Mouse (Mus musculus): ENCODE data around the gene Olfr1423. TPM values are rescaled to one million over a fixed set of nuclear protein-coding genes. Genes with fewer than 3 reads are reported as not detected.

The Olfr1423 gene
- polyA plus RNA-seq, 1 experiment from 2014 or later: not detected

GRCm38 (mm10) chr19:12012615-12013014 lies 28.5 kb downstream of the Olfr1423 start:
- 1% methylated on average over 10 of the region's 10 CpGs for WGBS
- no peak for ATAC-seq (ENCODE audit: low read depth)
- Histone ChIP-seq H3K4me1 (replicated peaks) (peaks cover 5% of the 10 kb centered on the region), H3K4me2 (peak overlapping the region; percentile 69), H3K27me3 (no peaks in the 10 kb centered on the region), H3K27ac (replicated peaks) (no peak overlapping the region), H3K4me3 (peak overlapping the region; percentile 63), H3K36me3 (no peaks in the 10 kb centered on the region), H3K9ac (peak overlapping the region; percentile 57), H3K9me3 (no peaks in the 10 kb centered on the region)

GRCm38 (mm10) chr19:12011560-12012556 lies 29.3 kb downstream of the Olfr1423 start:
- peak overlapping the region; percentile 92 for H3K27ac ChIP-seq (replicated peaks)
- H3K4me1 ChIP-seq (replicated peaks): peaks cover 12% of the 10 kb centered on the region
- under 1% methylated on average over 49 of the region's 49 CpGs for WGBS
- ATAC-seq (ENCODE audit: low read depth): peak; percentile 82
- peak overlapping the region; percentile 63 for H3K4me3 ChIP-seq
- peak overlapping the region; percentile 69 for H3K4me2 ChIP-seq
- peak overlapping the region; percentile 62 for H3K9ac ChIP-seq
- H3K27me3 ChIP-seq: no peaks in the 10 kb centered on the region
- no peaks in the 10 kb centered on the region for H3K9me3 ChIP-seq
- no peaks in the 10 kb centered on the region for H3K36me3 ChIP-seq

DNA sequence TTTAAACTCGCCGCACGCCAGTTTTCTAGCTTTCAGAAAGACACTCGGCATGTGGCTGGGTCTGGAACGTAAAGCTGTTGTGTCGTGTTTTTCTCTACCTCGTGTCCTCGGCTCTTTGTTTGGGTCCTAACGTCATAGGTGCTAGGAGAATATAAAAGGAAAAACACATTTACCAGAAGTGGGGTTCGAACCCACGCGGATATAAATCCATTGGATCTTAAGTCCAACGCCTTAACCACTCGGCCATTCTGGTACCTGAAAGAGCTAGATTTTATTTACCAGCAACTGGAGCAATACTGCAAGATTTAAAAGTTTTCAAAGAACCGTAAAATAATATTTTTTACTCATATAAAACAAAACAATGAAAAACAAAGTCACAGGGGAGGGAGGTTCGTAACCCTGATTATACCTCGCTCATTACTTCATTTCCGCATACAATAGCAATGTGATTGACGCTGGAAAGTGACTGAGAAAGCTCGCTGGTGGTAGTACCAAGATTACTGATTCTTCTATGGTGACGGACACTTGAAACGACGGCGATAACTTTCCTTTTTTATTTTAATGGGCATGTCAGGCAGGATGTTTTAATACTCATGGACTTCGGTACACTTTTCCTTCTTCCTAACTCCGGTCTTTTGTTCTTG lies 30.1 kb downstream of the Olfr1423 start:
- H3K27ac ChIP-seq (replicated peaks): peak overlapping the region; percentile 92
- H3K4me3 ChIP-seq: peak overlapping the region; percentile 63
- no peaks in the 10 kb centered on the region for H3K36me3 ChIP-seq
- H3K4me1 ChIP-seq (replicated peaks): peaks cover 18% of the 10 kb centered on the region
- no peaks in the 10 kb centered on the region for H3K27me3 ChIP-seq
- WGBS: under 1% methylated on average over 26 of the region's 26 CpGs
- peak; percentile 74 for ATAC-seq (ENCODE audit: low read depth)
- H3K9me3 ChIP-seq: no peaks in the 10 kb centered on the region
- H3K4me2 ChIP-seq: peak overlapping the region; percentile 69
- H3K9ac ChIP-seq: peak overlapping the region; percentile 87

DNA sequence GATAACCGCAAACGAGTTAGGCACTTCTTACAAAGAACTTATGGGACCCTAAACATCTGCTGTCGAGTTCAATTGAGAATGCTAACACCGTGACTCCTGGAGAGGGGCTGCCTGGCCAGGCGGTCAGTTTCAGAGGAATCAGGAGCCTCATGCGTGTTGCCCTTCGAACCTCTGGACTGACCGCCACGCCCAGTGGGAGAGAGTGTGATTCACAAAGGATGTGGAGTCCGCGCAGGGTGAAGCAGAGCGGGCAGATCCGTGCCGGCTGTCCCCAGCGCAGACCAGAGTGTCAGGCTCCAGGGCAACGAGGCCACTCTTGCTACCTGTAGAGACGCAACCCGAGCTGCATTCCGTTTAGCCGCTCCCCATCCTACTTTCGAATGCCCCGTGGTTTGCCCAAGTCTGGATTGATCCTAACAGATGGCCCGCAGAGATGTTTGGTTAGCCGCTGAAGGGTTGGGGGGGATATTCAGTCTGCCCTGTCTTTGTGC lies 30.8 kb downstream of the Olfr1423 start:
- H3K27ac ChIP-seq (replicated peaks): peak overlapping the region; percentile 92
- H3K4me3 ChIP-seq: peak overlapping the region; percentile 63
- peak overlapping the region; percentile 69 for H3K4me2 ChIP-seq
- no peaks in the 10 kb centered on the region for H3K9me3 ChIP-seq
- peaks cover 18% of the 10 kb centered on the region for H3K4me1 ChIP-seq (replicated peaks)
- no peaks in the 10 kb centered on the region for H3K27me3 ChIP-seq
- under 1% methylated on average over 24 of the region's 24 CpGs for WGBS
- H3K36me3 ChIP-seq: no peaks in the 10 kb centered on the region
- peak overlapping the region; percentile 87 for H3K9ac ChIP-seq
- peak; percentile 40 for ATAC-seq (ENCODE audit: low read depth)

- Histone ChIP-seq H3K27me3 (no peaks in the 10 kb centered on the region), H3K4me2 (peak overlapping the region; percentile 69), H3K4me3 (peak overlapping the region; percentile 63), H3K36me3 (no peaks in the 10 kb centered on the region), H3K4me1 (replicated peaks) (peaks cover 22% of the 10 kb centered on the region), H3K27ac (replicated peaks) (peak overlapping the region; percentile 92), H3K9me3 (no peaks in the 10 kb centered on the region), H3K9ac (peak overlapping the region; percentile 87)
- WGBS: 1% methylated on average over 24 of the region's 24 CpGs
- no peak for ATAC-seq (ENCODE audit: low read depth)
Observed at GRCm38 (mm10) chr19:12009501-12010280, 31.4 kb downstream of the Olfr1423 start.

DNA sequence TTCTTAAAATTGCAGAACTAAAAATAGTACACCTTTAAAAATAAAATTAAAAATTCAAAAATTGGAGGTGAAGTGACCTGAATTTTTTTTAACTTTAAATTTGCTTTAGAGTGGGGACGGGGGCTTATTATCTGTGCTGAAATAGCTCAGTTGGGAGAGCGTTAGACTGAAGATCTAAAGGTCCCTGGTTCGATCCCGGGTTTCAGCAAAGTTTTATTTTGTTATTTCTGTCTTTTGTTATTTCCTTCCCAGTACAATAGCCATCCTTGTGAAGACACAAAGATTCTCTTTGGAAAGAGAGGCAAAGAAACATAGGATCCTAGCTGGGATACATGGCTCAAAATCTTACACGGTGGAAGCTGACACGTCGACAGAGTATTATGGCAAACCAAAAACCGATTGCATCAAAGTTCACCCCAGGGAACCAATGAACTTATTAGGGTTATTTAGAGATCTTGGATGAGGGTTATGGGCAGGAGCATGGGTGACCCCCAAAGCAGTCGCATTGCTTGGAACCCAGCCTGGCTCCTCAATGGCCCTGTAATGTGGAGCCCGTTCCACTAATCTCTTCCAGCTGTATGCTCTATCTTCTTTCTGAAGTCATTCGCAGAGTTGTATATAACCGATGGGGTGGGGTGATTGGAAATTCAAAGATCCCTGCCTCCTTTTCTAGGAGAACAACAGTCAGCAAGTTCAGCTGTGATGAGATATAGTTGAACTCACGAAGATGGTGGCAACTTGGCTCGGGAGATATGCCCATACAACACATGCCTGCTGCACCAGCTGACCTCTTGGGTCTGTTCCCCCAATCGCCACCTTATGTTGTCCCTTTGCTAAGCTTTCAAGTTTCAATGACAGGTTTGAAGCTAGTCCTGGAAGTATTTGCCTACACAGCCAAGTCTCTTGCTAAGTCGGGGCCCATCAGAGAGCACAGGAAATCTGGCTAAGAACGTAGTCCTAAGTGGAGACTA lies 32.4 kb downstream of the Olfr1423 start:
- H3K4me3 ChIP-seq: no peak overlapping the region
- WGBS: 21% methylated on average over 17 of the region's 17 CpGs
- peak overlapping the region; percentile 69; the same call in 1 of the 2 replicates for H3K4me2 ChIP-seq
- no peak overlapping the region for H3K27ac ChIP-seq (replicated peaks)
- no peaks in the 10 kb centered on the region for H3K27me3 ChIP-seq
- H3K9me3 ChIP-seq: no peaks in the 10 kb centered on the region
- no peak overlapping the region for H3K9ac ChIP-seq
- H3K36me3 ChIP-seq: no peaks in the 10 kb centered on the region
- H3K4me1 ChIP-seq (replicated peaks): peaks cover 28% of the 10 kb centered on the region
- no peak for ATAC-seq (ENCODE audit: low read depth)

DNA sequence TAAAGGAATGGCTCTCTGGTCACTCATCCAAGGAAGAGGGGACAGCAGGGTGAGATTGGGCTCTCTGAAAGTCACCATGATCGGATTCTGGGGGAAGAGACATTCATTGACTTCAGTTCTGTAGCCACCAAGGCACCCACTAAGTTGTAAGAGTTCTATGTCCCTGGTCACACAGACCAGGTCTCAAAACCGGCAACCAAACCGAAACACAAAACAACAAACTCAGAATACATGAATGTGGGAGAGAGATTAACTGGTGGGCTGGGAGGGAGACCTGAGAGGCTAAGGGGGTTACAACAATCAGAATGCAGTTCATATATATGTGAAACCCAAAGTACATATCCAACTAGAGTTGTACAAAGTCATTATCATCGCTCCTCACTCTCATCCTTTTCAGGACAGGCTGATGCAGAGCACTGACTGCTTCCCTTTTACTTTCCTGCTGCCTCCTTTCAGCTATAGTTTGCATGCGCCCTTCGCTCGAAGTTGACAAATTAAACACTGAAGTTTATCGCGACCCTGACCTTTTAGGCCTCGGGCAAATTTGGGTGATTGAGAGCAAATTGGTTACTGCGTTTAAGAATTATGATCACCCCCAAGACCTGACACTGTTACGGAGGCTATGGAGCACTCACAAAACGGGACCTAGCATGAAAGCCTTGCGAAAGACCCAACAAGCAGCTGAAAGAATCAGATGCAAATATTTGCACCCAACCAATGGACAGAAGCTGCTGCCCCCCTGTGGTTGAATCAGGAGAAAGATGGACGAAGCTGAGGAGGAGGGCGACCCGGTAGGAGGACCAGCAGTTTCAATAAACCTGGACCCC lies 33.8 kb downstream of the Olfr1423 start:
- peak overlapping the region; percentile 65; the same call in 1 of the 2 replicates for H3K9ac ChIP-seq
- peak overlapping the region; percentile 57 for H3K4me2 ChIP-seq
- peaks cover 25% of the 10 kb centered on the region for H3K4me1 ChIP-seq (replicated peaks)
- peak overlapping the region; percentile 62 for H3K4me3 ChIP-seq
- no peaks in the 10 kb centered on the region for H3K9me3 ChIP-seq
- no peak for ATAC-seq (ENCODE audit: low read depth)
- 15% methylated on average over 17 of the region's 17 CpGs for WGBS
- H3K36me3 ChIP-seq: no peaks in the 10 kb centered on the region
- H3K27ac ChIP-seq (replicated peaks): 0 out of 2 replicates have a peak overlapping the region, but pooled peaks have one; percentile 39
- no peaks in the 10 kb centered on the region for H3K27me3 ChIP-seq

- H3K36me3 ChIP-seq: no peaks in the 10 kb centered on the region
- peak overlapping the region; percentile 65 for H3K9ac ChIP-seq
- peak overlapping the region; percentile 57 for H3K4me2 ChIP-seq
- WGBS: 1% methylated on average over 17 of the region's 17 CpGs
- no peak for ATAC-seq (ENCODE audit: low read depth)
- H3K27ac ChIP-seq (replicated peaks): peak overlapping the region; percentile 39
- H3K4me3 ChIP-seq: peak overlapping the region; percentile 62
- no peaks in the 10 kb centered on the region for H3K9me3 ChIP-seq
- H3K27me3 ChIP-seq: no peaks in the 10 kb centered on the region
- H3K4me1 ChIP-seq (replicated peaks): peaks cover 25% of the 10 kb centered on the region
Observed at GRCm38 (mm10) chr19:12006361-12006947, 34.7 kb downstream of the Olfr1423 start.

DNA sequence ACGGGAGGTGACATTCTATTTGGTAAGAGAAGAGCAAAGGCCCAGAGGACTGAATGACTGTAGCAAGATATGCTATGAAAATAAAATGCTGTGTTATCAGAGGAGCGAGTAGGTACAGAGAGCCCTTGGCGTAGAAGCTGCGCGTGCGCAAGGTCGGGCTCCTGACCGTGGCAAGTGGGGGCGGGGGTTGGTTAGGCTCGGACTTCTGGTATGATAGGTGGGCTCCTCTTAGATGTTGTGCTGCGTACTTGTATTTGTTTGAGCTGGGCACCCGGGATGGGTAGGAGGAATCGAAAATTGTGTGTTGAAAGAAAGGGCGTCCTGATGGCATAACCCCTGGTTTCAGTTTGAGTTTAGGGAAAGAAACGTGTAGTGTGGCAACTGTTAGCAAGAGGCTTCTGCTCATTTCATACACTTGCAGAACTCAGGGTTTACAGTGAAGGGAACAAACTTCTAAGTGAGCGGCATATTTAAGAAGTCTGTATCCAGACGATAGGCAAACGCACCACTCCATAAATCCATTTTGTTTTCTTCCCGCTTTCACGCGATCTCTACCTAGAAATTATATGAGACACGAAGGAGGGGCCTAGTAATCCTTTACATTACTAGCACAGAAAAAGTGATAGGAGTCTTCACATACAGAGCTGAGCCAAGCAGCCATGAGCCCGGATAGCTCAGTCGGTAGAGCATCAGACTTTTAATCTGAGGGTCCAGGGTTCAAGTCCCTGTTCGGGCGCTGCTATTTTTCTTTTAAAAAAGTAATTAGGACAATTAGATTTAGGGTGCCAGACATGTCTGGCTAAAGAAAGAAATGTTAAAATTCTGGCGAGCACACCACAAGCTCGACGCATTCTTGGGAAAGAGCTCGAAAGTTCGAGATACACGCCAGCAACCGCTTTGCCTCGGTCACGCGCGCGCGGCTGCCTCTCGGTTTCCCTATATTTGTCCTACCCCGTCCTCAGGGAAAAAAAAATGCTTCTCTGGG lies 35.4 kb downstream of the Olfr1423 start:
- under 1% methylated on average over 41 of the region's 41 CpGs for WGBS
- H3K9me3 ChIP-seq: no peaks in the 10 kb centered on the region
- peak overlapping the region; percentile 77 for H3K27ac ChIP-seq (replicated peaks)
- no peaks in the 10 kb centered on the region for H3K36me3 ChIP-seq
- peak overlapping the region; percentile 57 for H3K4me2 ChIP-seq
- H3K4me1 ChIP-seq (replicated peaks): peaks cover 25% of the 10 kb centered on the region
- H3K9ac ChIP-seq: peak overlapping the region; percentile 67
- peak; percentile 87 for ATAC-seq (ENCODE audit: low read depth)
- H3K4me3 ChIP-seq: peak overlapping the region; percentile 62
- no peaks in the 10 kb centered on the region for H3K27me3 ChIP-seq

All from neural tube, embryonic 13.5 days (tissue).